Mouse (Mus musculus) olfactory bulb, adult 2 months (tissue): ENCODE results near the gene Blnk.

Experiments
- CTCF ChIP-seq: fragments of 200-500 bp; IDR thresholded peaks from 2 replicates; pipeline ENCODE4 v1.5.1; 2012; ENCODE audit warnings: low read depth, mild to moderate bottlenecking, low read length, moderate library complexity; ENCODE audit not compliant: insufficient read depth
- POLR2A ChIP-seq: fragments of 200-500 bp; IDR thresholded peaks from 2 replicates; pipeline ENCODE4 v1.6.1; 2012; ENCODE audit warnings: mild to moderate bottlenecking, low read depth, low read length, moderate library complexity; ENCODE audit not compliant: insufficient read depth

DNA sequence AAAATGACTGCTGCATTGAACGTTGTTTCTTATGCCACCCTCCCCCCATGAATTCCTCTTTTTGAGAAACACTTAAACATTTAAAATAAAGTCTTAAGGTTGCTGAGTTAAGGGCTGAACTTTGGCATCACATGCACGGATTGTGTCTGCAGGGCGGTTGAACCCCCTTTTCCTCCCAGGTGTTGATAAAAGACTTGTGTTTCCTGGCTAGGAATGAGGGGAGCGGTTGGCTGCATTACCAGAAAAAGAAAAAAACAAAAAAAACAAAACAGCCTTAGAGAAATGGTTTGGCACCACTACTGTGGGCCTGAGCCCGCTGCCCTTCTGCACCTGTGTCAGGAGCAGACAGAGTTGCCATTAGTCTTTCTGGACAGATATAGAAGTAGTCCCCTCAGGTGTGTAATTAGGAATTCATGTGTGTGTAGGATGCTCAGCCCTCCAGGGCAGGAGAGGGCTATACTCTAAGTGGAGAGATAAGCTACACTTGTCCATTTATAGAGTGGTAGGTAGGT lies 24.9 kb upstream of the Blnk start:
- TF ChIP-seq POLR2A: no peak
- no peak for TF ChIP-seq CTCF
